Mouse (Mus musculus) splenic B cell, adult 2 months (primary cell): ENCODE results near the gene Rce1.
A peak's percentile ranks its signal among the peaks of the same experiment; 100 is the strongest.

Source experiments
- DNase-seq: peaks from one replicate; pipeline ENCODE4 v3.0.0-alpha.2; 2011; ENCODE audit warnings: low read depth, low spot score
- H3K27me3 ChIP-seq: 2 replicates; pipeline ENCODE4 v1.6.1; 2012; ENCODE audit warnings: mild to moderate bottlenecking, low read length, moderate library complexity, mixed read lengths; ENCODE audit not compliant: control insufficient read depth, poor library complexity, insufficient read depth, severe bottlenecking
- H3K36me3 ChIP-seq: 2 replicates; pipeline ENCODE4 v1.6.1; 2012; ENCODE audit warnings: mild to moderate bottlenecking, low read length, moderate library complexity, mixed read lengths; ENCODE audit not compliant: control insufficient read depth, poor library complexity, insufficient read depth, severe bottlenecking

The Rce1 gene

DNA sequence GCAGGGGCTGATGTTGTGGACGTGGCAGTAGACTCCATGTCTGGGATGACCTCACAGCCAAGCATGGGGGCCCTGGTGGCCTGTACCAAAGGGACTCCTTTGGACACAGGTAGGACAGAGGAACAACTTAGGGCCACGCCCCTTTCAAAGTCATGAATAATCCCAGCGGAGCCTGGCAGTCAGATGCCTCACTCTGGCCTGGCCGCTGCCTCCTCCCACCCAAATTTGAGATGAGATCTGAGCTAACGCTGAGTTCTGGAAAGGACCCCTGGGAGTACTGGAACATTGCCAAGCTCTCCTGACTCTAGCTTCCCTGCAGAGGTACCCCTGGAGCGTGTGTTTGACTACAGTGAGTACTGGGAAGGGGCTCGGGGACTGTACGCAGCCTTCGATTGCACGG is 6.0 kb downstream of the Rce1 start:
- no peak for DNase-seq
- Histone ChIP-seq H3K36me3 (no peaks in the 10 kb centered on the region), H3K27me3 (no peaks in the 10 kb centered on the region)

DNA sequence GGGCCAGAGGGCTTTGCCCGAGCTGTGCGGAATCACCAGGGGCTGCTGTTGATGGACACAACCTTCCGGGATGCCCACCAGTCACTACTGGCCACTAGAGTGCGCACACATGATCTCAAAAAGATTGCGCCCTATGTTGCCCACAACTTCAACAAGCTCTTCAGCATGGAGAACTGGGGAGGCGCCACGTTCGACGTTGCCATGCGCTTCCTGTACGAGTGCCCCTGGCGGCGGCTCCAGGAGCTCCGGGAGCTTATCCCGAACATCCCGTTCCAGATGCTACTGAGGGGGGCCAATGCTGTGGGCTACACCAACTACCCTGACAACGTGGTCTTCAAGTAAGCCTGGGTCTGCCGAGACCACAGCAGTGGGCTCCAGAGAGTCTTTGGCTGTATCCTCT is 7.3 kb downstream of the Rce1 start:
- H3K36me3 ChIP-seq: no peaks in the 10 kb centered on the region

DNA sequence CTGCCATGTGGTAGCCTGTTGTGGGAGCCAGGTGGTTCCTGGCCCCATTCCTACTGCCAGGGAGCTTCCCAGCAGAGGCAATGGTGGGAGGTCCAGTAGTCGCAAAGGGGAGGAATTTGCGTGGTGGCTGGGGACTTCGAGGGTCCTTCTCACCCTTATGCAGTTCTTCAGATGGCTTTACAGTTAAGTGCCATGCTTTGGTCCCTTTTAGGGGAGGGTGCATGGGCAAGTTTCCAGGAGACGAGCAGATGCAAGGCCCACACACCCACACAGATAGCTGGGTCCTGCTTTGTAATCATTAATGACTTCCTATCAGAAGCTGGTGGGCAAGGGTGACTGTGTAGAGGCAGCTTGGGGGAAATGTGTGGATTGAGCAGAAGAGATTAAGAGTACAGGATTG is 8.9 kb downstream of the Rce1 start:
- H3K36me3 ChIP-seq: no peaks in the 10 kb centered on the region
- H3K27me3 ChIP-seq: no peaks in the 10 kb centered on the region
- no peak for DNase-seq

More for the DNA sequence above, 7.3 kb downstream of the Rce1 start:
- H3K27me3 ChIP-seq: no peaks in the 10 kb centered on the region
- no peak for DNase-seq

DNA sequence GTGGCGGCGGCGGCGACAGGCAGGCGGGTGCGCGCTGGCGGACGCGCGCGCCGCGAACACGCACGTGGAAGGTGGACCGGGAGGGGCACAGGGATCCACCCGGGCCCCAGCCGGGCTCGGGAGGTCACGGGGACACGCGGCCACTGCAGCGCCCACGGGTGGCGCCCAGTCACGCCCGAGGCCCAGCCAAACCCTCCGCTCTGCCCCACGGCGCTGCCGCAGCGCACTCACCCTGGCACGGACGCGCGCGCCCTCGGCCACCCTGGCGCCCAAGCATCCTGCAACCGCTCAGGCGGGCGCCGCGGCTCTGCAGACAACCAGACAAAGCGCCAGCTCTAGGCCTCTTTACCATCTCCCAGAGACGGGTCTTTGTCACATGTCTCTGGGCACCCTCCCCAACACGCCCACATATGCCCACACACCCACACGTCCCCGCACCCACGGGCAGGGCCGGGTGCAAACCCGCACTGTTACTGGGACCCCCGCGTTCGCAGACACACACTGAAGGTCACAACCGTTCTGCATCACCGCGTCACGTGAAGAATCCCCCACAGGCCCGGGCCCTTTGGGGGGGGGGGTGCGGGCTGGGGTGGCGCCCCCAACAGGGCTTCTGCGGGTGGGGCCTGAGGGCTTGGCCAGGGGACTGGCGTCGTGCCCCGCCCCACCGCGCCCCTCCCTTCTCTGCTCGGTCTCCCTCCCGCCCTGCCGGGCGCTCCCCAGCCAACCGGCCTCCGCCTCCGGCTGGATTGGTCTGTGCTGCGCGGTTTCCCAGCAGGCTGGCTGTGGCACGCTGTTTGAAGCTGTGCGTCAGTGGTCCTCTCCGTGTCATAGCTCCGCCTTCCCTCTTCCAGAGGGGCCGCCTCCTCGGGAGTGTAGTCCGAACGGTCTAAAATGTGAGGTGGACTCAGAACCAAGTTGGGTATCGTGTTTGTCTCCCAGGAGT is 10.0 kb downstream of the Rce1 start, which contains the start of gene Lrfn4:
TSS of gene Lrfn4 (minus strand) at position 517 of the 943 bp plus-strand sequence.
- no peaks in the 10 kb centered on the region for H3K36me3 ChIP-seq
- H3K27me3 ChIP-seq: no peaks in the 10 kb centered on the region
- peak; percentile 51 for DNase-seq

DNA sequence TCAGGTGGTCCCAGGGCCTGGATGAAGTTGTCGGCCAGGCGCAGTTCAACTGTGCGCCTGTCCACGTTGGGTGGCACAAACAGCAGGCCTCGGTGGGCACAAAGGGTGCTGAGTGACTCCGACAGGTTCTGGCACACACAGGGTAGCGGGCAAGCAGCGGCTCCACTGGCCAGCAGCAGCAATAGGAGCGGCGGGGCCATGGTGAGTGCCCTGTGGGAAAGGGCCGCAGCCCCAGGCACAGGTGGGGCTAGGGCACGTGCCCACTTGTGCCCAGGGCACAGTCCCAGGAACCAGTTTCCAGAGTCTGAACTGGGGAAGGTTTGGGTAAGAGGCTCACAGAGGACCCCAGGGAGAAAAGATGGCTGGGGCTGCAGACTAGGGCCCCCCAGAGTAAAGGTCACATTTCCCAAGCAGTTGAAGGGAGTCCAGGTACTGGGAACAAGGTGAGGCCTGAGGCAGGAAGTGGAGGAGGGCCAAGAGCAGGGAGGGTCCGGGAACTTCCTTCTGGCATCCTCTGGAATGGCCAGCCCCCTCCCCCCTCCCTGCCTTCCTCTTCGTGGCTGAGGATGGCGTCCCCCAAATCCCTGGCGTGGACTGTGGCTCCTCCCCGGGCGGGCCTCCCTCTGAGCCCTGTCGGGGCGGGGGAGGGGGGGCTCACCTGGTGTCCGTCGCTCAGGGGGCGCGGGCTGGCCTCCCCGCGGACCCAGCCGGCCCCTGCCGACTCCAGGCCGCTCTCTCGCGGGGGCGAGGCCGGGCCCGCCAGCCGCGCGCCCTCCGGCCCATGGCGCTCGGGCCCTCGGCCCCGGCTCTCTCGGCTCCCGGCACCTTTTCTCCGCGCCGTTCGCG is 10.9 kb downstream of the Rce1 start:
- H3K27me3 ChIP-seq: no peaks in the 10 kb centered on the region
- no peak for DNase-seq
- no peaks in the 10 kb centered on the region for H3K36me3 ChIP-seq

DNA sequence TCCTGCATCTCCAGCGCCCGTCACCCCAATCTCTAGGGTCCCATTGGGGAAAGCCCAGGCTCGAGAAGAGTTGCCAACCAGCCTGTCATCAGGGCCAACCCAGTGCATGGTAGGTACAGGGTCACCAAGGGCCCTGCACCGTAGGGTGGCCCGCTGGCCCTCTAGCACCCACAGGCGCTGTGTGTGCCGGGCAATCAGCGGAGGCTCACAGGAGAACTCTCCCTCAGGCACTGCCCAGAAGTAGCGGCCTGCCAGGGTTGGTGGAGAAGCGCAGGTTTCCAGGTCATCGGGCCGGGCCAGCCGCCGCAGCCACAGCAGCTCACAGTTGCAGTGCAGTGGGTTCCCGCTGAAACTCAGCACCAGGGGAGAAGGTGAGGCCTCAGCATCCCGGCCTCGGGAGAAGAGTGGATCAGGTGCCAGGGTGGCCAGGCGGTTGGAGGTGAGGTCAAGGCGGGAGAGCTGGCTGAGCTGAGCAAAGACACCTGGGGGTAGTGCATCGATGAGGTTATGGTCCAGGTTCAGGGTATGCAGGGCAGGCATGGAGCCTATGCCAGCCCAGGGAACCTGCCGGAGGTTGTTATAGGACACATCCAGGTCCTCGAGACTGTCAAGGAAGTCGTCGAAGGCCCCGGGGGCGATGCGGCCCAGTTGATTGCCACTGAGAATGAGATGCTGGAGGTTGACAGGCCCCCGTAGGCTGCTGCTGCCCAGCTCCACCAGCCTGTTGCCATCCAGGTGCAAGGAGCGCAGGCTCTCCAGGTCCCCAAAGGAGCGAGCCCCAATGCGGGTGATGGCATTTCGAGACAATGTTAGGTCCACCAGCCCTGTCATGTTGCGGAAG is 11.8 kb downstream of the Rce1 start:
- no peak for DNase-seq
- no peaks in the 10 kb centered on the region for H3K36me3 ChIP-seq
- H3K27me3 ChIP-seq: no peaks in the 10 kb centered on the region

DNA sequence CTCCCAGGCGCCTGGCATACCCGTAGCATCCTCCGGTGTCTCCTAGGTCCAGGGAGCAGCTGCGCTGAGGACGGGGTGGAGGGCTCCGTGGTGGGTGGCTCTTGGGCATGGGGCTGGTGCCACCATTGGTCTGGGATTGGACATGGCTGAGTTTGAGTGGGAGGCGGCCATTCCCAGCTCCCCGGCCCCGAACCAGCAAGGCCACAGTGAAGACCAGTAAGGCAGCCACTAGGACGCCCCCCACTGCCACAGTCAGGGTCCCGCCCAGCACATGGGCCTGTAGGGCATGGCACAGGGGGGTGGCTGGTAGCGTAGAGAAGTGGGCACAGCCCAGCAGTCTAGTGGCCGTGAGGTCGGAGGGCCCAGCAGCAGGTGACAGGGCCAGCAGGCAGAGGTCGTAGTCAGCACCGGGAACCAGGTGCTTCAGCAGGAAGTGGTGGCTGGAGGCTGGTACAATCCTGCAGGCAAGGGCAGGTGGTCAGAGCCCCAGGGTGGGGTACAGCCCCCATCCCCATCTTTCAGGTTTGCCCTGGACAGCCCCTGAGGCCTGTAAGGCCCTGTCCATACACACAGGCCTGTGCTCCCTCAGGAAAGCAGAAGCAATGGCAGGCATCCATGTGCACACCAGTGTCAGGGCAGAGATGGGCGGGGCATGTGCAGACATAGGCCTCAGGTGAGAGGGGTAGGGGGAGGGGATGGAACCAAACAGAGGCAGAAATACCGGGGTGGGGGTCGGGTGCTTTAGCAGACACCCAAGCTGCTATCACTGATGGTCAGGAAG is 13.1 kb downstream of the Rce1 start:
- no peaks in the 10 kb centered on the region for H3K36me3 ChIP-seq
- no peak for DNase-seq

DNA sequence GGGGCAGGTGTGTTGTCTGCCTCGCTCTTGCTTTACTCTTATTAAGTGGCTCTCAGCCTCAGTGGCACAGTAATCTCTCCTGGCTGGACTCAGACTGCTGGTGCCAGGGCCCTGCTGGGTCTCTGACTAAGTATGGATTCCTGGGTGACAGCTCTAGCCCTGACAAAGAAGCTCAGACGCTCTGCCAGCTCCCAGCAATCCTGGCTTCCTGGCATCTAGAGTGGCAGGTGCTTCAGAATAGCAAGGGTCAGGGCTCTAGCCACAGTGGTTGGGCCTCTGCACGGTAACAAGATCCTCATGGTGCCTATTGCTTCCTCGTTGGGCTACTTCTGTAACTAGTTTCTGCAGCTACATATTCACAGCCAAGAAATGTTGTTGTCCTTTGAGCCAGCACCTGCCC is 15.3 kb downstream of the Rce1 start:
- DNase-seq: no peak
- H3K36me3 ChIP-seq: no peaks in the 10 kb centered on the region

More for the DNA sequence above, 13.1 kb downstream of the Rce1 start:
- no peaks in the 10 kb centered on the region for H3K27me3 ChIP-seq

DNA sequence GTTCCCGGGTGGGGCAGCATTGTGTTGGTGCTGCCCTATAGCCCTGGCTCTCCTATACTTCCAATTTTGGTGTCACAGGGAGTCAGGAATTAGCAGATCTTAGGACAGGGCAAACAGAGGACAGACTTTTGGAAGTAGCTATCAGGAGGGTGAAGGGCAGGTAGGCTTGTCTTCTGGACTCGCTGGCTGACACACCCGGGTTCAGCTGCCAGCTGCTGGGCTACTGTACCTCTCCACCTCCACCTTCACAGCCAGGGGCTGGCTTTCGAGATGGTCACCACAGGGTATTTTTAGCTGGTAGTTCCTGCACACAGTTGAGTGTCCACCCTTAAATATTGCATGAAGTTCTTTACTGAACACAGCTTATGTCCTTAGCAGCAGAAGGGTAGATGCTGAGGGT is 16.9 kb downstream of the Rce1 start:
- DNase-seq: no peak
- no peaks in the 10 kb centered on the region for H3K36me3 ChIP-seq

More for the DNA sequence above, 15.3 kb downstream of the Rce1 start:
- no peaks in the 10 kb centered on the region for H3K27me3 ChIP-seq

DNA sequence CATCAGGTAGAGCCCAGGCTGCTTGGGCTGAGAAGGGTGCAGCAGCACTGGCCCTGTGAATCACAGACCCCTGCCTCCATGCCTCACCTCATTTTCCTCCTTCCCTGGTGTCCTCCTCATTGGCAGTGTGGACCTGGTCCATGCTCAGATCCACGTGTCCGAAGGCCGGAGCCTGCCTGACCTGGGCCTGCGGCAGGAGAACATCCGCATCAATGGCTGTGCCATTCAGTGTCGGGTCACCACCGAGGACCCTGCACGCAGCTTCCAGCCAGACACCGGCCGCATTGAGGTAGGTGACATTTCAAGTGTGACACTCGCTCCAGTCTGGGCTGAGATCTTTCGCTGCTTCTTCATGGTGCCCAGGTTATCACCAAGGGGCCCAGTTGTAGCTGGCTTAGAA is 18.0 kb downstream of the Rce1 start:
- DNase-seq: no peak
- H3K36me3 ChIP-seq: no peaks in the 10 kb centered on the region
- H3K27me3 ChIP-seq: no peaks in the 10 kb centered on the region

More for the DNA sequence above, 16.9 kb downstream of the Rce1 start:
- no peaks in the 10 kb centered on the region for H3K27me3 ChIP-seq

DNA sequence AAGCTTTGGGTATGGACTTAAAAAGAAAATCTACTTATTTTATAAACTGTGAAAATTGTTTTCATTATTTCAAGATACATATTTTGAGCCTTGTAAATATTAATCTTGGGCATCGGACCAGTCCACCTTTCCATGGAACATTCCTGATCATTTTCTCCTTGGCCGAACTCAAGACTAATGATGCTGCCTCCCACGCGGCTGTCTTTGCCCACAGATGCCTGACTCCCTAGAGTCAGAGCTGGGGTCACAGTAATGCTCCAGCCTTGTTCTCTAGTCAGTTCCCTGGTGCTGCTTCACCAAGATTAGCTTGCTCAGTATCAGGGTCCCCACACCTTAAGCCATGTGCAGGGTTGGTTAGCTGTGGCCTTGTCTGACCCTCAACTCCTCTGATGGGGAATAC is 19.8 kb downstream of the Rce1 start:
- Histone ChIP-seq H3K36me3 (no peaks in the 10 kb centered on the region), H3K27me3 (no peaks in the 10 kb centered on the region)
- DNase-seq: no peak

DNA sequence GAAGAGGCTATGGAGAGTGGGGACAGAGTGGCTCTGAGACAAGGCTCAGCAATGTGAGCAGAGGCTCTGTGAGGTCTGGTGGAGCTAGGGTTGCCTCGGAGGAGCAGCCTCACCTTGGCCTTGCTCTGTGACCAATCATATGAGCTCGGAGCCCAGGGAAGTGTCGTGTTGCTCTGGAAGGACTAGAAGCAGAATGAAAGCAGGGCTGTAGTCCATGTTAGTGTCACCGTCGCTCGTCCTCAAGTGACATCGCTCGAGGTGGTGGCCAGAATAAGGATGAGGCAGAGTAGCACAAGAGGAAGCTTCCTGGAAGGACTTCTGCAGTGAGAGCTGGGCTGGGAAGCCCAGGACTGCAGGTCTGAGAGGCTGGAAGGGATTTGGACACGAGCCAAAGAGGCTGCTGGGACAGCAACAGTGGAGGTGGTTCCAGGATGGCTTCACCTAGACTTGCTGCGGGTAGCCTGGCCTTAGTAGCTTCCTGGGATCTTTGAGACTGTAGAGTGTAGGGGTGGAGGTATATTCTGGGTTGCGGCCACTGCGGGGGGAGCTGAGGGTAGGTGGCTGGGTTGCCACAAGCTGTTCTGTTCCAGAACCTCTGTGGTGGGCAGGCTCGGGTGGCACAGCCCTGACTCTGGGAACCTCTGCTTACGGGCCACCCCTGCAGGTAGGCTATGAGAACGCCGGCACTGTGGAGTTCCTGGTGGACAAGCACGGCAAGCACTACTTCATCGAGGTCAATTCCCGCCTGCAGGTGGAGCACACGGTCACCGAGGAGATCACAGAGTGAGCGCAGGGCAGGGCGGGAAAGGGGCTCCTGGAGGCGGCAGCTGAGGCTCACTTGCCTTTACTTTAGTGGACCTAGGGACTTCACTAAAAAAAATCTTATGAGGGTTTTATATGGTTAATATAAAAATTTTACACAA is 21.4 kb downstream of the Rce1 start:
- DNase-seq: peak; percentile 37
- Histone ChIP-seq H3K27me3 (no peaks in the 10 kb centered on the region), H3K36me3 (no peaks in the 10 kb centered on the region)

DNA sequence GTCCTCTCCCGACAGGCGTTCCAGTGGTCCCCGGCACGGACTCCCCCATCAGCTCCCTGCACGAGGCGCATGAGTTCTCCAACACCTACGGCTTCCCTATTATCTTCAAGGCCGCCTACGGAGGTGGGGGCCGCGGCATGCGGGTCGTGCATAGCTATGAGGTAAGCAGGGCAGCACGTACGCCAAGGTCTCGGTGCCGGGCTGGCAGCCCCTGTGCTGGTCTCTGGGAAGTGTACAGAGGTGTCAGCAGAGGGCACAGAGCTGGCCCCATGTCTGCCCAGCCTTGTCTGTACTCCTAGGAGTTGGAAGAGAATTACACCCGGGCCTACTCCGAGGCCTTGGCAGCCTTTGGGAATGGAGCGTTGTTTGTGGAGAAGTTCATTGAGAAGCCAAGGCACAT is 23.0 kb downstream of the Rce1 start:
- Histone ChIP-seq H3K27me3 (no peaks in the 10 kb centered on the region), H3K36me3 (no peaks in the 10 kb centered on the region)
- no peak for DNase-seq
